Mouse (Mus musculus) forebrain, embryonic 12.5 days (tissue): ENCODE results near the gene 3100002H09Rik. TPM values are rescaled to one million over a fixed set of nuclear protein-coding genes. Genes with fewer than 3 reads are reported as not detected.

Experiments
- ATAC-seq: fragments of 200-750 bp; cut with Nextera tagmentation; 2 replicates; pipeline ENCODE4 v1.8.0; 2017; ENCODE audit warnings: moderate TSS enrichment; ENCODE audit not compliant: low FRiP score
- H3K27ac ChIP-seq: fragments of 300-500 bp; sonication (generic); 2 replicates; pipeline ENCODE4 v1.5.1; 2016; ENCODE audit warnings: mild to moderate bottlenecking
- H3K27me3 ChIP-seq: fragments of 300-500 bp; sonication (generic); 2 replicates; pipeline ENCODE4 v1.6.1; 2016; ENCODE audit warnings: mild to moderate bottlenecking
- H3K36me3 ChIP-seq: fragments of 300-500 bp; sonication (generic); replicated peaks from 2 replicates; pipeline ENCODE4 v1.6.1; 2016; ENCODE audit warnings: mild to moderate bottlenecking
- H3K4me1 ChIP-seq: fragments of 300-500 bp; sonication (generic); 2 replicates; pipeline ENCODE4 v1.6.1; 2016
- H3K4me2 ChIP-seq: fragments of 300-500 bp; sonication (generic); 2 replicates; pipeline ENCODE4 v1.6.1; 2016; ENCODE audit warnings: mild to moderate bottlenecking, moderate library complexity
- H3K4me3 ChIP-seq: fragments of 300-500 bp; sonication (generic); replicated peaks from 2 replicates; pipeline ENCODE4 v1.5.1; 2016; ENCODE audit warnings: mild to moderate bottlenecking
- H3K9ac ChIP-seq: fragments of 300-500 bp; sonication (generic); 2 replicates; pipeline ENCODE4 v1.6.1; 2016; ENCODE audit warnings: mild to moderate bottlenecking
- H3K9me3 ChIP-seq: fragments of 300-500 bp; sonication (generic); 2 replicates; pipeline ENCODE4 v1.6.1; 2016
- WGBS: fragments of 180-500 bp; shearing (Covaris S2); methylation state at CpG from one replicate; pipeline ENCODE4 v1.1.7; 2016; 5-methylcytosine and 5-hydroxymethylcytosine counted together
- polyA plus RNA-seq: library from polyadenylated mRNA; unstranded; fragments of >200 nt; fragmentation: Nextera tagmentation; extraction: Ambion mirVana; gene quantifications from 2 replicates; pipeline ENCODE4 v1.2.1, GENCODE M21; 2016

3100002H09Rik gene
- 0.47 and 0.74 TPM in 2 replicates for polyA plus RNA-seq

DNA sequence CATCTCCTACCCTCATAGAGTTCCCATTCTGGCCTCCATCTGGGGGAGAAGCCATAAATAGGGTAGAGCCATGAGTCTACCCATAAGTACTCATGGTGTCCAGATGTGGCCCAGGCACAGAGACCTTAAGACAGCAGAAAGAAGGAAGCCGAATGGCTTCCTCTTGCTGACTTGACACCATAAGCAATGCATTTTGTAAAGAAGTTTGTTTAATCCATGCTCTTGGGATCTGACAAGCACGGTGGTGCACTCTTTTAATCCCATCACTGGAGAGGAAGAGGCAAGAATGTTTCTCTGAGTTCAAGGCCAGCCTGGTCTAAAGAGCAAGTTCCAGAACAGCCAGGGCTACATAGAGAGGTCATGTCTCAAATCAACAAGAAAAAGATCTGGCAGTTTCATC, at the start of gene 3100002H09Rik:
TSS of gene 3100002H09Rik (minus strand) at position 101 of the 400 bp plus-strand sequence.
- Histone ChIP-seq H3K4me1 (peaks cover 11% of the 10 kb centered on the region), H3K27me3 (peaks cover 28% of the 10 kb centered on the region), H3K27ac (no peak within 1 kb of the TSS), H3K4me3 (no peak within 1 kb of the TSS), H3K4me2 (no peak within 1 kb of the TSS), H3K9ac (no peak within 1 kb of the TSS), H3K9me3 (no peaks in the 10 kb centered on the region), H3K36me3 (no peaks in the 10 kb centered on the region)
- no peak for ATAC-seq
- WGBS, result 88% methylated on average over 2 of the region's 2 CpGs

DNA sequence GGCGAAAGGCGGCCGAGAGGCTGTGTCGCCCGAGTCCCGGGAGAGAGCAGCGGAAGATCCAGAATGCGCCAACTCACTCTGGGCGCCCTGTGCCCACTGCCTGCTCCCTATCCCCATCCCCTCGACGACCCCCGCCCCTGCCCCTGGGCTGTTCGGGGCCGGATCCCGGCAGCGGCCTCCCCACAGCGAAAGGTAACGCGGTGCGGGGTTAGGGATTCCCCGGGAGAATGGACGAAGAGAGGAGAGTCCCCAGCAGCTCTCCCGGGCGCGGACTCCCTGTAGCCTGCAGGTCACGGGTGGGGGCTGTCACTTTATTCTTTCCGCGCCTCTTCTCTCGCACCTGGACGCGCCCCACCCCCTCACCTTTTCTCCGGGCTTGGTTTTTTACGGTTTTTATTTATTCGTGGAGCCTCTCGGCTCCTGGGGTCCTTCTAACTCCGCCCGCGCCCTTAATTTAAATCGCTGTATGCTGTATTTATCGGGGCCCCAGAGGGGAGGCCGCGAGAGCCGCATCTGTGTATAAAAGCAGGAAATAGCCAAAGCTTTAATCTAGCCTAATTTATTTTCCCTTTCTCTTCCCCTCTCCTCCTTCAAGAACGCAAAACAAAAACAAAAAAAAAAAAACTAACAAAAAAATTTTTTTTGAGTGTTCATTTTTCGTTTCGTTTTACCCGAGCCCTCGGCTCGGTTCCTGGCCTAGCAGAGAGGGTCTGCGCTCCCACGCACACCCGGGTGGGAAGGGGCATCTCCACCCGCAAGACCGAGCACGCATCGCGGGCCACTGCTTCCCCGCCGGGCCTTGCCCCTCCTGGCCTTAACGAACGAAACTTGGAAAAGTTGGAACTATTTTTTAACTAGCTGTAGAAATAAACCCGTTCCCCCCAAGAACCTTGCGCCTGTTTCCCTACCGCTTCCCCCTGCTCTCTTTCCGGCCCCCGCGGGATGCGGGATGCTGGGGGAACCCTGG, 48.9 kb upstream of the 3100002H09Rik start:
- peak overlapping the region; percentile 89 for H3K4me2 ChIP-seq
- WGBS, result under 1% methylated on average over 68 of the region's 68 CpGs
- H3K4me3 ChIP-seq, result peak overlapping the region; percentile 66
- ATAC-seq, result no peak
- H3K9me3 ChIP-seq, result no peaks in the 10 kb centered on the region
- H3K9ac ChIP-seq, result peak overlapping the region; percentile 68
- H3K27ac ChIP-seq, result no peak overlapping the region
- H3K4me1 ChIP-seq, result peaks cover 65% of the 10 kb centered on the region
- H3K27me3 ChIP-seq, result peaks cover 92% of the 10 kb centered on the region
- no peaks in the 10 kb centered on the region for H3K36me3 ChIP-seq

DNA sequence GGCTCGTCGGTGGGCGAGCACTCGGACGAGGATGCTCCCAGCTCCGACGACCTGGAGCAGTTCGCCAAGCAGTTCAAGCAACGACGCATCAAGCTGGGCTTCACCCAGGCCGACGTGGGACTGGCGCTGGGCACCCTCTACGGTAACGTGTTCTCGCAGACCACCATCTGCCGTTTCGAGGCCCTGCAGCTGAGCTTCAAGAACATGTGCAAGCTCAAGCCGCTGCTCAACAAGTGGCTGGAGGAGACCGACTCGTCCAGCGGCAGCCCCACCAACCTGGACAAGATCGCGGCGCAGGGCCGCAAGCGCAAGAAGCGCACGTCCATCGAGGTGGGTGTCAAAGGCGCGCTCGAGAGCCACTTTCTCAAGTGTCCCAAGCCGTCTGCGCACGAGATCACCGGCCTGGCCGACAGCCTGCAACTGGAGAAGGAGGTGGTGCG, 47.8 kb upstream of the 3100002H09Rik start:
- no peak for ATAC-seq
- 0 out of 2 replicates have a peak overlapping the region, but pooled peaks have one; percentile 42 for H3K27ac ChIP-seq

DNA sequence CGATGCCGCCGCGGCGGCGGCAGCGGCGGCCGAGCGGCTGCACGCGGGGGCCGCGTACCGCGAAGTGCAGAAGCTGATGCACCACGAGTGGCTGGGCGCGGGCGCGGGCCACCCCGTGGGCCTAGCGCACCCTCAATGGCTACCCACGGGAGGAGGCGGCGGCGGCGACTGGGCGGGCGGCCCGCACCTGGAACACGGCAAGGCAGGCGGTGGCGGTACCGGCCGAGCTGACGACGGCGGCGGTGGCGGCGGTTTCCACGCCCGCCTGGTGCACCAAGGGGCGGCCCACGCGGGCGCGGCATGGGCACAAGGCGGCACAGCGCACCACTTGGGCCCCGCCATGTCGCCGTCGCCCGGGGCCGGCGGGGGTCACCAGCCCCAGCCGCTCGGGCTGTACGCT, 47.2 kb upstream of the 3100002H09Rik start:
- WGBS, result under 1% methylated on average over 41 of the region's 61 CpGs
- peak overlapping the region; percentile 89 for H3K4me2 ChIP-seq
- H3K4me3 ChIP-seq, result peak overlapping the region; percentile 66
- peaks cover 92% of the 10 kb centered on the region for H3K27me3 ChIP-seq
- no peaks in the 10 kb centered on the region for H3K9me3 ChIP-seq
- H3K27ac ChIP-seq, result peak overlapping the region; percentile 53; the same call in 1 of the 2 replicates
- H3K36me3 ChIP-seq, result no peaks in the 10 kb centered on the region
- peaks cover 58% of the 10 kb centered on the region for H3K4me1 ChIP-seq
- peak overlapping the region; percentile 68 for H3K9ac ChIP-seq
- peak; percentile 10 for ATAC-seq

More for the DNA sequence above, 47.8 kb upstream of the 3100002H09Rik start:
- no peaks in the 10 kb centered on the region for H3K36me3 ChIP-seq
- H3K4me3 ChIP-seq, result peak overlapping the region; percentile 66
- no peaks in the 10 kb centered on the region for H3K9me3 ChIP-seq
- peaks cover 92% of the 10 kb centered on the region for H3K27me3 ChIP-seq
- H3K9ac ChIP-seq, result peak overlapping the region; percentile 68
- H3K4me1 ChIP-seq, result peaks cover 57% of the 10 kb centered on the region
- under 1% methylated on average over 39 of the region's 39 CpGs for WGBS
- H3K4me2 ChIP-seq, result peak overlapping the region; percentile 89

DNA sequence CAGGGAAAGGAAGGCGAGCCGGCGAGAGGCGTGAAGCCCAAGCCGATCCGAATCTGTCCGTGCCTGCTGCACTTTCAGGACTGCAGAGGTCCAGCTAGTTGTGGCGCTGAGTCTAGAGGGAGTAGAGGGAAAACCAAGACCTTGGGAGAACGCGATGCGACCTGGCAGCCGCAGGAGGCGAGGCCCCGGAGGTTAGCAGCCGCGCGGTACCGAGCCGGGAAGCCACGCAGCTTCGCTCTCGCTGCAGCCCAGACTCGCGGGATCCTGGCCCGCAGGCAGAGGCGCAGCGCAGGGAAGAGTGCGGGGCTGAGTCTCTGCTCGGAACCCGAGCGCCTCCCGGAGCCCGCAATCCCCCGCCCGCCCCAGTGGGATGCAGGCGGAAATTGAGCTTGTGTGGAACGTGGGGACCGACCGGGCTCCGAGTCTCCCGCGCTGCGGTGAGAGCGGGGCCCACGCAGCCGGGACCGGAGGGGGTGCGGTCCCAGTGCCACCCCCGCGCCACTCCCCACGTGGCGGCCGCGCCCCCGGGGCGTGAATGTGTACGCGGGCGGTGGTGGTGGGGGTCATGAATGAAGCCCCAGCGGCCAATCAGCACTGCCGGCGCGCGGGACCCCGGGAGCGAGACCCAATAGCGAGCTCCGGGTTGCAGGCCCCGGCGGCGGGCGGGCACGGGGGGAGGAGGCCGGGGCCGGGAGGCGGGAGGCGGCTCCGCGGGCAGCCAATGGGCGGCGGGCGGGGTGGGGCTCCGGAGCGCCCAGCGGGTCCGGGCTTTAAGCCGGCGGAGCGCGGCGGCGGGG, 46.4 kb upstream of the 3100002H09Rik start:
- Histone ChIP-seq H3K36me3 (no peaks in the 10 kb centered on the region), H3K4me2 (peak overlapping the region; percentile 89), H3K27ac (peak overlapping the region; percentile 27; the same call in 1 of the 2 replicates), H3K9me3 (no peaks in the 10 kb centered on the region), H3K9ac (peak overlapping the region; percentile 68), H3K4me1 (peaks cover 63% of the 10 kb centered on the region), H3K4me3 (peak overlapping the region; percentile 66), H3K27me3 (peaks cover 92% of the 10 kb centered on the region)
- under 1% methylated on average over 60 of the region's 92 CpGs for WGBS
- peak; percentile 93 for ATAC-seq

DNA sequence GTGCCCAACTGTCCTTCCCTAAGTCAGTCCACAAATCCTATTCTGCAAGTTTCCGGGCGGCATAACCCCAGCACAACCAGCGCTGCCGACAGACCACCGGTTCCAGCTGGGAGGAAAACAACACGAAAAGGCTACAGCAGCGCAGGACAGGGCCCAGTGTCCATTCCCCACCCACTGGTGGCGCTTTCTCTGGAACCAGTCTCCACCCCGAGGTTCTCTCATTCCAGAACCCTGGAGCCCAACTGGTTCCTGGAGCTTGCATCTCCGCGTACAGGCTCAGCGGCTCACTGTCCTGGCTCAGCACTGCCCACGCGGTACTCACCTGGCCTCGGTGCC, 45.9 kb upstream of the 3100002H09Rik start, which contains the start of gene Pou3f1:
TSS of gene Pou3f1 (plus strand) at position 290 of the 336 bp plus-strand sequence.
- Histone ChIP-seq H3K4me3 (peak within 1 kb of the TSS; percentile 66), H3K4me2 (peak within 1 kb of the TSS; percentile 89), H3K27me3 (peaks cover 92% of the 10 kb centered on the region), H3K27ac (peak within 1 kb of the TSS; percentile 53), H3K9me3 (no peaks in the 10 kb centered on the region), H3K36me3 (no peaks in the 10 kb centered on the region), H3K4me1 (peaks cover 63% of the 10 kb centered on the region), H3K9ac (peak within 1 kb of the TSS; percentile 68)
- ATAC-seq, result no peak
- 0% methylated on average over 15 of the region's 15 CpGs for WGBS

DNA sequence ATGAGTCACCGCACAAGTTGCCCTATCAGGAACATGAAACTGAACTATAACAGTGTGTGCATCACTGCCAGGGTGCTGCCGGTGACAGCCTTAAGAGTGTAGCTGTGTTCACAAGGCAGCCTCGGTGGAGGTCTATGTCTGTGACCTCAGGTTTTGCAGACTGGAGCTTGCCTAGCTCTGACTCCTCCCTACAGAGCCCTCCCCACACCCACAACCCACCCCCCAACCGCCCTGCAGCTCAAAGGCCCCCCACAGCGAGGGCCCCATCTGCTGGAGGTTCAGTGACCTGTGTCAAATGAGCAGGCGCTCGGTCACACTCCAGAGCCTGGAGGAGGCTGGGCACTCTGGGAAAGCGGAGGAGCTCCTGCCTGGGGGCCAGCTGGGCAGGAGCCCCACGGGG, 42.3 kb upstream of the 3100002H09Rik start:
- 4% methylated on average over 9 of the region's 9 CpGs for WGBS
- no peak overlapping the region for H3K9ac ChIP-seq
- no peak overlapping the region for H3K4me3 ChIP-seq
- peaks cover 46% of the 10 kb centered on the region for H3K4me1 ChIP-seq
- no peaks in the 10 kb centered on the region for H3K9me3 ChIP-seq
- ATAC-seq, result no peak
- no peaks in the 10 kb centered on the region for H3K36me3 ChIP-seq
- H3K27ac ChIP-seq, result no peak overlapping the region
- H3K4me2 ChIP-seq, result peak overlapping the region; percentile 29
- peaks cover 92% of the 10 kb centered on the region for H3K27me3 ChIP-seq

DNA sequence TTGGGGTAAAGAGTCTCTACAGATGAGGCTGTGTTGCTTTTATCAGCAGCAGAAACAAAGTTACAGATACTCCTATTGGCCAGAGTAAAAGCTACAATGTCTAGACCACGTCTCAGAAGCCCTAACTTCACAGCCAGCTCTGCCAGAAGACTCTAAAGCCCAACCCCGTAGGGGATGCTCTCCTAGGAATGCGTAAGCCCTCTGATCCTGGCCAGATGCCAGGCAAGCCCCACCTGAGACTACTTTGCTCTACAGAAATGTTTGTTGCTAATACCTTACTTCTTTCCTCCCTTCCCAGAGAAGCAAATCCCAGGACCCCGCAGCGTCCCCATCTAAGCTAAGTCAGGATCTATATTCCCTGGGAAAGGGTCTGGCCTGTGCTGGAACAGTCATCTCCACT, 37.3 kb upstream of the 3100002H09Rik start:
- H3K36me3 ChIP-seq, result no peaks in the 10 kb centered on the region
- no peak overlapping the region for H3K4me3 ChIP-seq
- no peak overlapping the region for H3K4me2 ChIP-seq
- no peaks in the 10 kb centered on the region for H3K9me3 ChIP-seq
- H3K4me1 ChIP-seq, result peaks cover 36% of the 10 kb centered on the region
- WGBS, result 35% methylated on average over 5 of the region's 5 CpGs
- H3K9ac ChIP-seq, result no peak overlapping the region
- no peak overlapping the region for H3K27ac ChIP-seq
- peaks cover 64% of the 10 kb centered on the region for H3K27me3 ChIP-seq
- ATAC-seq, result no peak

DNA sequence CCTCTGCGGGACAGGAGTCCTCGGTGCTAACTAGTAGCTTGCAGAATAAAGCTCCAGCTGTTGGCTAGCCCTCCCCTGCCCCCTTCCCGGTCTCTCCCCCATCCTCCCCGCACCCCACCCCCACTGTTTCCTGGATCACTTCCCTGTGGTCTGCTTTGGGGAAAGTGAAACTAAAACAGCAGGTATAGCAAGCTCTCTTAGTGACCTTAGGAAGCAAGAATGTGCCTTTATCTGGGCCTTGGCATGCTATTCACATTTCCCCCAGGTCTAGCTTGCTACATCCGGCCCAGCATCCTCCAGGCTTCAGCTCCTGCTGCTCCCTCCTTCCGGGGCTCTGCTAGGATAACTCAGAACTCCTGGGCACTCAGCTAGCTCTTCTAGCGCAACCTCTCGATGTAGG, 36.0 kb upstream of the 3100002H09Rik start:
- H3K27me3 ChIP-seq, result peaks cover 53% of the 10 kb centered on the region
- H3K27ac ChIP-seq, result no peak overlapping the region
- ATAC-seq, result no peak
- no peaks in the 10 kb centered on the region for H3K36me3 ChIP-seq
- H3K9ac ChIP-seq, result no peak overlapping the region
- H3K4me1 ChIP-seq, result peaks cover 23% of the 10 kb centered on the region
- no peaks in the 10 kb centered on the region for H3K9me3 ChIP-seq
- WGBS, result 24% methylated on average over 8 of the region's 8 CpGs
- no peak overlapping the region for H3K4me3 ChIP-seq
- H3K4me2 ChIP-seq, result no peak overlapping the region

DNA sequence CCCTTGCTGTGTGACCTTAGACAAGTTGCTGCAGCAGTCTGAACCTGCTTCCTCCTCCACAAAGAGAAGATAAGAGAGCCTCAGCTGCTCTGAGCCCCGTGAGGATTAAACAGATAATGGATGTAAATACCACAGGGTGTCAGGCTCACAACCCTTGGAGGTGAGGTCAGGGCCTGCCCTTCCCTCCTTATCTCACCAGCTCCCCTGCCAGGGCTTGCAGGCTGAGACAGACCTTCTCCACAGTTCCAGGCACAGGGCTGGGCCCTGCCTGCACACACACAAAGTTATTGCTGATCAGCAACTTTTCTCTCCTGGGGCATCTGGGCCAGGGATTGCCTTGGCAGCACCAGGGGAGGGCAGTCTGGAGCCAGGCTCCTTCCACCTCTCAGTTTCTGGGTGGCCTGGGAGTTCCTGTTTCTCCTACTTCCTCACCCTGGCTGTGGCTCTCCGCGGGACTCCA, 34.4 kb upstream of the 3100002H09Rik start:
- Histone ChIP-seq H3K36me3 (no peaks in the 10 kb centered on the region), H3K27me3 (peaks cover 43% of the 10 kb centered on the region), H3K9me3 (no peaks in the 10 kb centered on the region), H3K4me3 (no peak overlapping the region), H3K9ac (no peak overlapping the region), H3K4me1 (peaks cover 20% of the 10 kb centered on the region), H3K27ac (no peak overlapping the region), H3K4me2 (no peak overlapping the region)
- 14% methylated on average over 3 of the region's 3 CpGs for WGBS
- ATAC-seq, result no peak

DNA sequence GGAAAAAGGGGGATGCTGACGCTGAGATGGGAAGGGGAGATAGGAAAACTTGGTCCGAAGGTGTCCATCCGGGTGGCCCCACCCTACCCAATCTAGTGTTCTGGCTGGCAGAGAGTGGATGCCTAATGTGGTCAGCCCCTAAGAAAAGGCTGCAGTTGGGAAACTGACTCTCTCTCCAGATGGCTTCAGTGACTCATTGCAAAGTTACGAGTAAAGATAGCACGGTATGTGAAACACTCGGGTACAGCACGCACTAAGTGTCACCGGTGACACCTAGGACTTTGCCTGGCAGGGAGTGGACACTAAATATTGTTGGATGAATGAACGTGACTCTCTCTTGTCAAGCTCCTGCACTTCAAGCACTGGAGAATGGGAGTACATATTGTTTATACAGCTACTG, 33.3 kb upstream of the 3100002H09Rik start:
- H3K27ac ChIP-seq, result no peak overlapping the region

DNA sequence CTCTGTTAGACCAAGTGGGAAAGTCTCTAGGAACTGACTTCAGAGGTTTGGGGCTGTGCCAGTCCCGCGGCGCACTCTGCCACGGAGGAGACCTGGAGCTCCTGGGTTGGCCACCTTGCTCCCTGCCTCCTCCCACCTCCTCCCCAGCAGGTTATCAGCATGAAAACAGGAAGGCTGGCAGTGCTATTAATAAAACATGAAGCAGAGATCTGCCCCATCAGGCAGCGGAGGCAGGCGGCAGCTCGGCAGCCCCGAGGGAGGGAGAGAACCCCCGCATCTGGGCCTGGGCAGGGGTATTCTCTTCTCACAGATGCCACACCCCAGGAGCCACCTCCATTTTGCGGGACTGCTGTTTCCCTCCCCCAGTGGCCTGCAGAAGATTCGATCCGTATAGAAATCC, 29.1 kb upstream of the 3100002H09Rik start:
- ATAC-seq, result no peak
- Histone ChIP-seq H3K4me2 (0 out of 2 replicates have a peak overlapping the region, but pooled peaks have one; percentile 1), H3K27me3 (peaks cover 41% of the 10 kb centered on the region), H3K36me3 (no peaks in the 10 kb centered on the region), H3K9ac (no peak overlapping the region), H3K4me1 (peaks cover 8% of the 10 kb centered on the region), H3K9me3 (no peaks in the 10 kb centered on the region), H3K27ac (no peak overlapping the region), H3K4me3 (no peak overlapping the region)
- 33% methylated on average over 12 of the region's 12 CpGs for WGBS

More for the DNA sequence above, 33.3 kb upstream of the 3100002H09Rik start:
- Histone ChIP-seq H3K4me1 (peaks cover 24% of the 10 kb centered on the region), H3K9me3 (no peaks in the 10 kb centered on the region), H3K4me2 (no peak overlapping the region), H3K9ac (no peak overlapping the region), H3K36me3 (no peaks in the 10 kb centered on the region), H3K27me3 (peaks cover 44% of the 10 kb centered on the region), H3K4me3 (no peak overlapping the region)
- 97% methylated on average over 9 of the region's 9 CpGs for WGBS
- ATAC-seq, result no peak
